Mouse (Mus musculus): ENCODE data around the gene Taf8. TPM values are rescaled to one million over a fixed set of nuclear protein-coding genes. Genes with fewer than 3 reads are reported as not detected.

Gene Taf8
- polyA plus RNA-seq, 1 experiment = 26.5 TPM

GRCm38 (mm10) chr17:47454675-47455074, 47.4 kb downstream of the Taf8 start:
- H3K4me3 ChIP-seq (ENCODE audit: extremely low read depth, insufficient read depth, insufficient read length) = no peak overlapping the region
- no peak for DNase-seq (ENCODE audit: low read depth in 1 of 2, low spot score in 2 of 2)
- H3K4me1 ChIP-seq (ENCODE audit: control insufficient read depth, insufficient read depth, insufficient read length) = no peaks in the 10 kb centered on the region
- H3K36me3 ChIP-seq (ENCODE audit: control insufficient read depth, insufficient read depth, low read length) = no peaks in the 10 kb centered on the region
- 28% methylated on average over 8 of the region's 8 CpGs for WGBS
- TF ChIP-seq CTCF (IDR thresholded peaks at IDR 0.05; ENCODE audit: extremely low read depth, insufficient read depth, insufficient read length, insufficient replicate concordance) (no peak), POLR2A (IDR thresholded peaks at IDR 0.05; ENCODE audit: low read depth, low read length) (no peak)
- H3K27ac ChIP-seq (ENCODE audit: insufficient read depth, low read length) = no peak overlapping the region
- H3K27me3 ChIP-seq (ENCODE audit: control insufficient read depth, insufficient read depth, low read length) = no peaks in the 10 kb centered on the region

DNA sequence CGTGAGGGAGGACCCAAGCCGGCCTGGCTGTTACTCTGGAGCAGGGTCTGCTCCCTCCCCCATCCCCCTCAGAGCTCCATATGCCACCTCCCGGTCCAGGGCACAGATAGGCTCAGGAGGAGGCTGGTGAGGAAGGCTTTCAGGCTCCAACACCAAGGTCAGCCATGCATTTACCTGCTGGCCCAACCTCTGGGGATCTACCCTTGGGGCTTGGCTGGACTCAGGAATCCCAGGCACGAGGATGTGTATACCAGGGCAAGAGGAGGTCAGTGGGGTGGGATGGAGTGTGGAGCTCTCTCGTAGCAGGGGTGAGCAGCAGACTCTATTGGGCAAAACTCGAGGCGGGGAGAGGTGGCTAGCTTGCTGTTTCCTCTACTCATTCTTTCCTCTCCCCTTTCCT, 49.2 kb downstream of the Taf8 start:
- no peak for DNase-seq (ENCODE audit: low read depth in 1 of 2, low spot score in 2 of 2)
- Histone ChIP-seq H3K4me3 (ENCODE audit: extremely low read depth, insufficient read depth, insufficient read length) (no peak overlapping the region), H3K27ac (ENCODE audit: insufficient read depth, low read length) (no peak overlapping the region), H3K4me1 (ENCODE audit: control insufficient read depth, insufficient read depth, insufficient read length) (no peaks in the 10 kb centered on the region), H3K36me3 (ENCODE audit: control insufficient read depth, insufficient read depth, low read length) (no peaks in the 10 kb centered on the region), H3K27me3 (ENCODE audit: control insufficient read depth, insufficient read depth, low read length) (no peaks in the 10 kb centered on the region)
- TF ChIP-seq POLR2A (IDR thresholded peaks at IDR 0.05; ENCODE audit: low read depth, low read length) = no peak
- TF ChIP-seq CTCF (IDR thresholded peaks at IDR 0.05; ENCODE audit: extremely low read depth, insufficient read depth, insufficient read length, insufficient replicate concordance) = no peak
- 80% methylated on average over 7 of the region's 7 CpGs for WGBS

DNA sequence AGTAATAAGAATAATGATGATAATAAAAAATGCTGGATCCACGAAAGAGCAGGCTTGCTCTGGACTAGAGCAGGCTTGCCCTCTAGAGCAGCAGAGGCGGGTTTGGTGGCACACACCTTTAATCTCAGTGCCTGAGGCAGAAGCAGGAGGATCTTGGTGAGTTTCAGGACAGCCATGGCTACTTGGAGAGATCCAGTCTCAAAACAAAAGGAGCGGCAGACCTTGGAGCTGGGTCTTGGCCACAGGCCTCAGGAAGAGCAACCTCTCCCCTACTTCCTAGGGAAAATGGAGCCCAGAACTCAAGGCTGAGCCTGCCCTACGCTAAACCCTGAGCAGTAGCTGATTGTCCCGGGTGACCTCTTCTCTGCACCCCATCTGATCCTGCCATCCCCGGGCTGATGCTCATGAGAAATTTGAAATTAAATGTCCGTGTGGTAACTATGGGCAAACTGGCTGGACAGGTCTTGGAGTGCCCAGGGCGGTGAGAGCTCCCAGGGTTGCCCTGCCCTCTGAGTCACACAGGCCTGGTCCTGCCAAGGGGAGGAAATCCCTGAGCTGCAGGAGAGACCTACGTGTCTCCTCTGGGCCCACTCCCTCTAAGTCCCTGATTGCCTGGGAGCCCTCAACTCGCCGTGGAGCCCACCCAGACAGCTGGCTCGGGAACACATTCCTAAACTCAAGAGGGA, 51.1 kb downstream of the Taf8 start:
- Histone ChIP-seq H3K4me1 (ENCODE audit: control insufficient read depth, insufficient read depth, insufficient read length) (no peaks in the 10 kb centered on the region), H3K27me3 (ENCODE audit: control insufficient read depth, insufficient read depth, low read length) (no peaks in the 10 kb centered on the region), H3K27ac (ENCODE audit: insufficient read depth, low read length) (no peak overlapping the region), H3K36me3 (ENCODE audit: control insufficient read depth, insufficient read depth, low read length) (no peaks in the 10 kb centered on the region), H3K4me3 (ENCODE audit: extremely low read depth, insufficient read depth, insufficient read length) (no peak overlapping the region)
- DNase-seq (ENCODE audit: low read depth in 1 of 2, low spot score in 2 of 2) = no peak
- no peak for TF ChIP-seq CTCF (IDR thresholded peaks at IDR 0.05; ENCODE audit: extremely low read depth, insufficient read depth, insufficient read length, insufficient replicate concordance)
- TF ChIP-seq POLR2A (IDR thresholded peaks at IDR 0.05; ENCODE audit: low read depth, low read length) = no peak
- 83% methylated on average over 12 of the region's 12 CpGs for WGBS

GRCm38 (mm10) chr17:47450239-47450638, 51.9 kb downstream of the Taf8 start:
- Histone ChIP-seq H3K27me3 (ENCODE audit: control insufficient read depth, insufficient read depth, low read length) (no peaks in the 10 kb centered on the region), H3K27ac (ENCODE audit: insufficient read depth, low read length) (no peak overlapping the region), H3K4me3 (ENCODE audit: extremely low read depth, insufficient read depth, insufficient read length) (no peak overlapping the region), H3K4me1 (ENCODE audit: control insufficient read depth, insufficient read depth, insufficient read length) (no peaks in the 10 kb centered on the region), H3K36me3 (ENCODE audit: control insufficient read depth, insufficient read depth, low read length) (no peaks in the 10 kb centered on the region)
- no peak for TF ChIP-seq CTCF (IDR thresholded peaks at IDR 0.05; ENCODE audit: extremely low read depth, insufficient read depth, insufficient read length, insufficient replicate concordance)
- no peak for DNase-seq (ENCODE audit: low read depth in 1 of 2, low spot score in 2 of 2)
- WGBS = 83% methylated on average over 7 of the region's 7 CpGs

GRCm38 (mm10) chr17:47449432-47449831, 52.7 kb downstream of the Taf8 start:
- 83% methylated on average over 5 of the region's 5 CpGs for WGBS
- no peaks in the 10 kb centered on the region for H3K36me3 ChIP-seq (ENCODE audit: control insufficient read depth, insufficient read depth, low read length)
- no peak for DNase-seq (ENCODE audit: low read depth in 1 of 2, low spot score in 2 of 2)
- no peaks in the 10 kb centered on the region for H3K27me3 ChIP-seq (ENCODE audit: control insufficient read depth, insufficient read depth, low read length)
- TF ChIP-seq POLR2A (IDR thresholded peaks at IDR 0.05; ENCODE audit: low read depth, low read length) (no peak), CTCF (IDR thresholded peaks at IDR 0.05; ENCODE audit: extremely low read depth, insufficient read depth, insufficient read length, insufficient replicate concordance) (no peak)
- no peak overlapping the region for H3K27ac ChIP-seq (ENCODE audit: insufficient read depth, low read length)
- no peaks in the 10 kb centered on the region for H3K4me1 ChIP-seq (ENCODE audit: control insufficient read depth, insufficient read depth, insufficient read length)
- H3K4me3 ChIP-seq (ENCODE audit: extremely low read depth, insufficient read depth, insufficient read length) = no peak overlapping the region

DNA sequence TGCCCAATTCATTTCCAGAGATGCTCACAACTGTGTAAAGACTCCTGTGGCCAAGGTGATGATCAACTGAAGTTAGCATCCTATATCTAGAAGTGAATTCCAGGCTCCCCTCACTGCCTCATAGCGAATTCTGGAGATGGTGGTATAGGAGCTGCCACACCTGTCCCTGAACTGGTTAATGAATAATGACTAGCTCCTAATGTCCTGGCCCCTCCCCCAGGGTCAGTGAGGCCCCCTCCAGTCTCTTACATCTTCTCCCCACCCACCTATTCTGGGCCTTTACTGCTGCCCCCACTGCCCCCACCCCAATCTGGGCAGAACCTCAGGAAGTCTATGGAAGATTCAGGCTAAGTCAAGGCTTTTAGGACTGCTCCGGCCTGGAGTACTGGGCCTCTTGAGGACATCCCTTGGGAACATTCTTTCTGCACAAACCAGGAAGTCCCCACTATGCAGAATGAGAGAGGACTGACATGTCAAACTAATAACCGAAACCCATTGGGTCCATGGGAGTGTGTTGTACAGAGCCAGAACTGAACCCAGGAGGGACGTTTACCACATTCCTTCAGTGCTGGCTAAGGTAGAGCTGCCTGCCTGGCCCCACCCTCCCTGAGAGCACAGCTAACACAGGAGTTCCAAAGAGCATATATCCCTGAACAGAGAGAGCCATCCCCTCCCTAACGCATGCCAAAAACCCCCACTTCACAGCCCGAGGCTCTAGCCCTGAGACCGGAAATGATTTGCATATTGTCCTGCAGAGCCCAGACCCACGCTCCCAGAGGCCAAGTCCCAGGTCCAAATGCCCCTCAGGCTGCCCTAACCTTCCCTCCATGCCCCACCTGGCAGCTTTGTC, 53.3 kb downstream of the Taf8 start:
- Histone ChIP-seq H3K36me3 (ENCODE audit: control insufficient read depth, insufficient read depth, low read length) (no peaks in the 10 kb centered on the region), H3K4me1 (ENCODE audit: control insufficient read depth, insufficient read depth, insufficient read length) (no peaks in the 10 kb centered on the region), H3K4me3 (ENCODE audit: extremely low read depth, insufficient read depth, insufficient read length) (no peak overlapping the region), H3K27me3 (ENCODE audit: control insufficient read depth, insufficient read depth, low read length) (no peaks in the 10 kb centered on the region), H3K27ac (ENCODE audit: insufficient read depth, low read length) (no peak overlapping the region)
- no peak for TF ChIP-seq CTCF (IDR thresholded peaks at IDR 0.05; ENCODE audit: extremely low read depth, insufficient read depth, insufficient read length, insufficient replicate concordance)
- DNase-seq (ENCODE audit: low read depth in 1 of 2, low spot score in 2 of 2) = no peak
- 61% methylated on average over 8 of the region's 8 CpGs for WGBS

GRCm38 (mm10) chr17:47446561-47446960, 55.5 kb downstream of the Taf8 start:
- 86% methylated on average over 11 of the region's 11 CpGs for WGBS
- Histone ChIP-seq H3K27me3 (ENCODE audit: control insufficient read depth, insufficient read depth, low read length) (no peaks in the 10 kb centered on the region), H3K4me3 (ENCODE audit: extremely low read depth, insufficient read depth, insufficient read length) (no peak overlapping the region), H3K36me3 (ENCODE audit: control insufficient read depth, insufficient read depth, low read length) (no peaks in the 10 kb centered on the region), H3K27ac (ENCODE audit: insufficient read depth, low read length) (no peak overlapping the region), H3K4me1 (ENCODE audit: control insufficient read depth, insufficient read depth, insufficient read length) (no peaks in the 10 kb centered on the region)
- no peak for TF ChIP-seq POLR2A (IDR thresholded peaks at IDR 0.05; ENCODE audit: low read depth, low read length)
- DNase-seq (ENCODE audit: low read depth in 1 of 2, low spot score in 2 of 2) = no peak

Data from spleen, adult 2 months (tissue).